Mouse (Mus musculus) limb, embryonic 15.5 days (tissue): ENCODE measurements around the gene Swsap1. TPM values are rescaled to one million over a fixed set of nuclear protein-coding genes. Genes with fewer than 3 reads are reported as not detected.

Experiments
- ATAC-seq: fragments of 200-750 bp; cut with Nextera tagmentation; 2 replicates; pipeline ENCODE4 v1.8.0; 2017; ENCODE audit warnings: low read depth, moderate TSS enrichment; ENCODE audit not compliant: insufficient number of reproducible peaks, low FRiP score, low TSS enrichment
- H3K27ac ChIP-seq: fragments of 300-500 bp; sonication (generic); 2 replicates; pipeline ENCODE4 v1.5.1; 2015; ENCODE audit warnings: moderate library complexity, mild to moderate bottlenecking, inconsistent platforms
- H3K27me3 ChIP-seq: fragments of 300-500 bp; sonication (generic); 2 replicates; pipeline ENCODE4 v1.6.1; 2015; ENCODE audit warnings: inconsistent platforms
- H3K36me3 ChIP-seq: fragments of 300-500 bp; sonication (generic); 2 replicates; pipeline ENCODE4 v1.6.1; 2015; ENCODE audit warnings: inconsistent platforms
- H3K4me1 ChIP-seq: fragments of 300-500 bp; sonication (generic); 2 replicates; pipeline ENCODE4 v1.6.1; 2015; ENCODE audit warnings: inconsistent platforms
- H3K4me2 ChIP-seq: fragments of 300-500 bp; sonication (generic); 2 replicates; pipeline ENCODE4 v1.6.1; 2015; ENCODE audit warnings: mild to moderate bottlenecking, inconsistent platforms
- H3K4me3 ChIP-seq: fragments of 300-500 bp; sonication (generic); 2 replicates; pipeline ENCODE4 v1.5.1; 2015; ENCODE audit warnings: mild to moderate bottlenecking, inconsistent platforms
- H3K9ac ChIP-seq: fragments of 300-500 bp; sonication (generic); 2 replicates; pipeline ENCODE4 v1.6.1; 2015; ENCODE audit warnings: inconsistent platforms
- H3K9me3 ChIP-seq: fragments of 300-500 bp; sonication (generic); 2 replicates; pipeline ENCODE4 v1.6.1; 2016; ENCODE audit warnings: inconsistent platforms
- WGBS: fragments of 180-500 bp; shearing (Covaris S2); methylation state at CpG from one replicate; pipeline ENCODE4 v1.1.7; 2015; 5-methylcytosine and 5-hydroxymethylcytosine counted together
- polyA plus RNA-seq: library from polyadenylated mRNA; unstranded; fragments of >200 nt; fragmentation: Nextera tagmentation; extraction: Ambion mirVana; gene quantifications from 2 replicates; pipeline ENCODE4 v1.2.1, GENCODE M21; 2015

Gene Swsap1
- polyA plus RNA-seq, 1 experiment from 2014 or later, result 9.2 TPM

DNA sequence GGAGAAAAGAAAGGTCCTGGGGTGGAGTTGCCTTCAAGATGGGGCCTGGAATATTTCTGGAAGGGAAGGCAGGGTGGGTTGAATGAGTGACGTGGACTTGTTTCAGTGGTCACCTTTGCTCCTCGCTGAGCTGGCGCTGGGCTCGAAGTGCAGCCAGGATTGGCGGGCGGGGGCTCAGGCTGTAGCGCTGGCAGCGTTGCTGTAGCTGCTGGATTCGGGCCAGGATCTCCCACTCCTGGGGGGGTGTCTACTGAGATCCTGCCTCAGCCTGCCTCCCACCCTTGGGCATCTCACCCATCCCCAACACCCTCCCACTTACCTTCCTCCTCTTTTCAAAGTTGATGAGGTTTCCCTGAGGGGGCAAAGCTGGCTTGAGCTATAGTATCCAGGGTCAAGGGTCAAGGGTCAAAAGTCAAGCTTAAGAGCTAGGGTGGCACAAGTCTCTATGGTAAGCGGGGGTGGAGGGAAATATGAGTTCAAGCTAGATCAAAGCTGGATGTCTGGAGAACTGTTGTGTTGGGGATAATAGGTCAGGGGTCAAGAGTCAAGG, 21.1 kb downstream of the Swsap1 start:
- no peak overlapping the region for H3K9ac ChIP-seq
- ATAC-seq, result no peak
- H3K27me3 ChIP-seq, result no peaks in the 10 kb centered on the region
- 76% methylated on average over 10 of the region's 10 CpGs for WGBS
- H3K4me3 ChIP-seq, result no peak overlapping the region
- H3K27ac ChIP-seq, result no peak overlapping the region
- no peaks in the 10 kb centered on the region for H3K36me3 ChIP-seq
- no peak overlapping the region for H3K4me2 ChIP-seq
- no peaks in the 10 kb centered on the region for H3K4me1 ChIP-seq
- no peaks in the 10 kb centered on the region for H3K9me3 ChIP-seq

DNA sequence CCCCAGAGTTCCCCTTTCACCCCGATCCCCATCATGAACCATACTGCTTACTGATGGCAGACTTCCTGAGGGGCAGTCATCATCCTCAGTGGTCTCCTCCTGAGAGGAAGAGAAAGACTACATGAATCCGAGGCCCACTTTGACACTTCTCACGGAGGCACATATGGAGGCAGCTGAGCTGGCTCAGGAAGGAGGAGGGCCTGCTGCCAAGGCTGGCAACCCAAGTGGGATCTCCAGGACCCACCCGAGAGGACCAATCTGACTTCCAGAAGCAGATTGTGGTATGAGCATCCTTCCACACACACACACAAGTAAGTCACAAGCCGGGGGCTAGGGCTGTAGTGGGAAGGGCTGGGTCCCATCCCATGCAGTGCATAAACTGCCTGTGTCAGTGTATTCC, 21.8 kb downstream of the Swsap1 start:
- no peak overlapping the region for H3K27ac ChIP-seq
- H3K4me2 ChIP-seq, result no peak overlapping the region
- no peaks in the 10 kb centered on the region for H3K4me1 ChIP-seq
- no peak overlapping the region for H3K4me3 ChIP-seq
- H3K36me3 ChIP-seq, result no peaks in the 10 kb centered on the region
- H3K9ac ChIP-seq, result no peak overlapping the region
- H3K9me3 ChIP-seq, result no peaks in the 10 kb centered on the region
- H3K27me3 ChIP-seq, result no peaks in the 10 kb centered on the region
- WGBS, result 89% methylated on average over 5 of the region's 5 CpGs
- no peak for ATAC-seq

DNA sequence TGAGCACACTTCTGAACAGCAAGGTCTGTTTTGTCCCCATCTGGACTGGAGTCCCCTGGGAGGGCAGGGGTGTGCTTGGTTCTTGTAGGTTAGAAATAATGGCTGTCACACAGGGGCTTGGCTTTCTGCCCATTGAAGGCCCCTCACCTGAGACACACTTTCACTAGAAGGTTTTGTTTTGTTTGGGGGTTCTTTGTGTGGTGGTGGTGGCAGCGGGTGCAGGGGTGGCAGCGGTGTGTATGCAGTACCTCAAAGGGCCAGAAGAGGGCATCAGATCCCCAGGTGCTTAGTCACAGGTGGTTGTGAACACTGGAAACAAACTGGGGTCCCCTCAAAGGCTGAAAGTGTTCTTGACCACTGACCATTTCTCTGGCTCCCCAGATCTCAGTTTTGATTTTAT, 22.4 kb downstream of the Swsap1 start:
- no peaks in the 10 kb centered on the region for H3K36me3 ChIP-seq
- no peak overlapping the region for H3K9ac ChIP-seq
- H3K4me3 ChIP-seq, result no peak overlapping the region
- H3K27ac ChIP-seq, result no peak overlapping the region
- no peaks in the 10 kb centered on the region for H3K9me3 ChIP-seq
- no peaks in the 10 kb centered on the region for H3K4me1 ChIP-seq
- H3K27me3 ChIP-seq, result no peaks in the 10 kb centered on the region
- no peak overlapping the region for H3K4me2 ChIP-seq
- no peak for ATAC-seq
- 25% methylated on average over 2 of the region's 2 CpGs for WGBS

DNA sequence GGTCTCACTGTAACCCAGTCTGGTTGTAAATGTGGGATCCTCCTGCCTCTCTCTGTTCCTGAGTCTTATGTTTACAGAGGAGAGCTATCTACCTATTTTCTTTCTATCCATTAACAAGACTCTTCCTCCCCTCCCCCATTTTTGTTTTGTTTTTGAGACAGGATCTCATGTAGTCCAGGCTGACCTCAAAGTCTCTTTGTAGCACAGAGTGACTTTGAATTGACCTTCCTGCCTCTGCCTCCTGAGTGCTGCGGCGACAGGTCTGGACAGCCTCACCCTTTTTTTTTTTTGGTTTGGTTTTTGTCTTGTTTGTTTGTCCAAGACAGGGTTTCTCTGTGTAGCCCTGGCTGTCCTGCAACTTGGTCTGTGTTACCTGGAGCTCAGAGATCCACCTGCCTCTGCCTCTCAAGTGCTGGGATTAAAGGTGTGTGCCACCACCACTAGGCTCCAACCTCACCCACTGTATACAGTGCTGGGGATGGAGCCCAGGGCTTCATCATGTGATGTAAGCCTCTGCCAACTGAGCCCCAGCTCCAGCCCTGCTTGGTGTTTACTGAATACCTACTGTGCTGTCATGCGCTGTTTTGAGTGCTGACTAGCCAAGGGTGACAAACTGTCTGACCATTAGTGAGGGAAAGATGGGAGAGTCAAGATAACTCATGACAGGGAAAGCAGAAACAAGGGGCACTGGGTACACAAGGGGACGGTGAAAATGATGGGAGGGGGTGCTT, 23.0 kb downstream of the Swsap1 start:
- no peak for ATAC-seq
- Histone ChIP-seq H3K9ac (no peak overlapping the region), H3K4me2 (no peak overlapping the region), H3K9me3 (no peaks in the 10 kb centered on the region), H3K27me3 (0 out of 2 replicates have a peak, but pooled peaks cover 1% of the 10 kb centered on the region), H3K4me3 (no peak overlapping the region), H3K36me3 (no peaks in the 10 kb centered on the region), H3K27ac (no peak overlapping the region), H3K4me1 (no peaks in the 10 kb centered on the region)
- WGBS, result 88% methylated on average over 4 of the region's 4 CpGs

DNA sequence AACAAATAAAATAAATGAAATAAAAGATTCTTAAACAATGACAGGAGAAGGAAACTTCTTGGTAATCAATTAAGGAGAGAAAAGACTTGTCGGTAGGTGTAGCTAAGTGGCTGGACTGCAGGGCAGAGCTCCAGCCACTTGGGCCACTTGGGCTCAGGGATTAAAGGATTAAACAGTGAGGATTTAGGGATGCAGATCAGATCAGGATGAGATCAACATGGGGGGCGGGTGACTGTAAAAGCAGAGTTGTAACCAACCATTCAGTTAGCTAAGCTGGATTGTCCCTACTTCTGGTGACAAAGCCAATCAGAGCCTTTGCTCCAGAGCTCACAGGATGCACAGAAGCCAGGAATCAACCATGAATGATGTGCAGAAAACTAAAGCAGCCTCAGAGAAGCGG, 28.4 kb downstream of the Swsap1 start:
- Histone ChIP-seq H3K36me3 (no peaks in the 10 kb centered on the region), H3K4me2 (no peak overlapping the region), H3K27ac (no peak overlapping the region), H3K4me3 (no peak overlapping the region), H3K4me1 (peaks cover 13% of the 10 kb centered on the region), H3K27me3 (peaks cover 41% of the 10 kb centered on the region), H3K9ac (no peak overlapping the region), H3K9me3 (no peaks in the 10 kb centered on the region)
- no peak for ATAC-seq
- 31% methylated on average over 3 of the region's 3 CpGs for WGBS

DNA sequence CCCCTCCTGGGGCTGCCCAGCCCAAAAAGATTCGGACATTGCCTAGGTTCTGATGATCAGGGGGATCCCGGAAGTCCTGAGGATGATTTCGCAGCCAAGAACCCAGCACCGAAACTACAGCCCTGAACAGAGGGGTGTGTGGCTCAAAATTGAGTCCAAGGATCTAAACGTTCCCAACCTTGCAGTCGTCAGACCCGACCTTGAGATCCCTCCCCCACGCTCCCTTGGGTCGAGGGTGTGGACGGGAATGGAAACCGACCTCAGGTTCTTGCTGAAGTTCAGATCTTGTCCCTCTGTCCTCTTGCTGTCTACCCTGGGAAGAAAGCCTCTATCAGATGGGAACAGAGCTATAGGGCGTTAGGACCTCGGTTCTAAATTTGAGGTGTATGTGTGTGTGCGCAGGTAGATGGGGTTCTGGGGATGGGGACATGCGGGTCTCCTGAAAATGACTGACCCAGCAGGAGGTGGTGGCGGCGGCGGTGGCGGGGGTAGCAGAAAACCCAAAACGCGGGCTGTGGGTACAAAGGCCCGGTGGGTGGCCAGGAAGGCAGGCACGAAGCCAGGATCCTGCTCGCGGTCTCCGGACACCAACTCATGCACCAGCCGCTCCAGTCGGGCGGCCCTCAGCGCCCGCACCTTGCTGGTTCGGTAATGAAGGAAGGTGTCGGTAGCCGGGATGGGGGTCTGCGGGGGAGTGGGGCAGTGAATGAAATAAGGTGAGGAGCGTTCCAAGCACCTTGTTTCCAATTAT, 32.2 kb downstream of the Swsap1 start:
- peak overlapping the region; percentile 56; the same call in 1 of the 2 replicates for H3K4me2 ChIP-seq
- ATAC-seq, result no peak
- peaks cover 79% of the 10 kb centered on the region for H3K27me3 ChIP-seq
- H3K4me1 ChIP-seq, result peaks cover 25% of the 10 kb centered on the region
- no peaks in the 10 kb centered on the region for H3K9me3 ChIP-seq
- 9% methylated on average over 36 of the region's 36 CpGs for WGBS
- H3K4me3 ChIP-seq, result no peak overlapping the region
- no peak overlapping the region for H3K9ac ChIP-seq
- H3K36me3 ChIP-seq, result no peaks in the 10 kb centered on the region
- no peak overlapping the region for H3K27ac ChIP-seq

DNA sequence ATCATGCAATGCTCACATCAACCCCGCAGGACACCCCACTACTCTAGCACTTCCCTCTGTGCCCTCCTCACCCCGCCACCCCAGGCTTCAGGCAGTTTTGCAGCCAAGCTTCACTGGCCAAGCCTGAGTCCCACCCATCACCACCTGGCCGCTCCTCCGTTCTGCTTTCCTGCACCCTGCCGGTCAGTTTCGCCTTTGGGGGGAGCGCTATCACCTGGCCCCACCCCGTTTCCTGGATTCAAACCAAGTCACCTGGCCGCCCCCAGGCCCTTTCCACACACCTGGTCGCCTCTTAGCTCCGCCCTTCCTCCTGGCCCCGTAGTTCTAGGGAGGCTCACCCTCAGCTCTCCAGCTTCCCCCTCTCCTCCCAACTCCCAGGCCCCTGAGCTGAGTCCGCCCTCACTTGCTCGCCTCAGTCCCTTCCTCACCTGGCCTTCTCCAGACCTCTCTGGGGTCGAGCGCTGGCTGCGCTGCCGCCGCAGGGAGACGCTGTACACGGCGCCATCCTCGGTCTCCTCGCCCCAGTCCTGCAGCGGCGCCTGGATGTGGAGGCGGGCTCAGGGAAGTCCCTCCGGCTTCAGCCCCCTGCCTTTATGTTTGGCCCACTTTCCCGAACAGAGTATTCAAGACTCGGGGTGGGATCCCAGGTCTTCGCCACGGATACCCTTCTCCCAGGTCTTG, 33.0 kb downstream of the Swsap1 start:
- H3K4me1 ChIP-seq, result peaks cover 25% of the 10 kb centered on the region
- no peaks in the 10 kb centered on the region for H3K9me3 ChIP-seq
- under 1% methylated on average over 32 of the region's 32 CpGs for WGBS
- no peak overlapping the region for H3K27ac ChIP-seq
- peak overlapping the region; percentile 56 for H3K4me2 ChIP-seq
- peaks cover 85% of the 10 kb centered on the region for H3K27me3 ChIP-seq
- H3K9ac ChIP-seq, result peak overlapping the region; percentile 26; the same call in 1 of the 2 replicates
- ATAC-seq, result no peak
- H3K36me3 ChIP-seq, result no peaks in the 10 kb centered on the region
- H3K4me3 ChIP-seq, result peak overlapping the region; percentile 33

DNA sequence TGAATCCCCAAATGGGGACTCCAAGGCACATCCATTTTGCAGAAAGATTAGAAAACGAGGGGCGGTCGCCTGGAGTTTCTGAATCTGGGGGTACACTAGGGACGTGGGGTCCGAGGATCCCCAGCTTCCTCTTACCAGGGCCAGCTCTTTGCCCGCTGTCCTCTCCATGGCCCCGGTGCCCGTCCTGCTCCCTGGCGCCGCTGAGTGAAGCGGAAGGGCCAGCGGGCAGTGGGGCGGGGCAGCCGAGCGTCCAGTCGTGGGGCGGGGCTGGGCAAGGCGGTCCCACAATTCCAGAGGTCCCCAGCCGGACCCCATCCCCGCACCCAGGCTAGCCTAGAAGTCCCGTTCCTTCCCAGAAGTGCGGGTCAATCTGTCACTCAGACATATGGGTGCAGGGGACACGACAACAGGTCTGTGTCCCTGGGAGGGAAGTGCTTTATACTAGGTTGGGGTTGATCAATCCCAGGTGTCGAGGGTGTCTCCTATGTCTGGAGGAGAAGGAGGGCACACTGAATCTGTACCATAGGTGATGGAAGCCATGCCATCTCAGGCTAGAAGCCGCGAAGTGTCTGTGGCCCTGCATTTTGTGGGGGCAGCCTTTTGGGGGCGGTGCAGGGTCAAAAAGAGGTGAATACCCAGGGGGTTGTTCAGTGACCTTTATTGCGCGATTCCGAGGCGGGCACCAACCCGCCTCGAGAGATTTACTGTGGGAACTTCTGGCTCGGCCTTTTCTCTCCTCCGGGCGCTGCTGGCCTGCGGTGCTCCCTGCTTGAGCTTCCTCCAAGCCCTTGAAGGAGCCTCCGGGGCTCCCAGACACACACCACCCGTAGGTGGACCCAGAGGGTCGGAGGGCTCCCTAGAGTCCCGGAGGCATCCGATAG, 33.9 kb downstream of the Swsap1 start, which contains the start of gene Rgl3:
Gene Rgl3, minus strand, starts transcription at position 217 of the 881 bp plus-strand sequence.
- 2% methylated on average over 41 of the region's 42 CpGs for WGBS
- peak within 1 kb of the TSS; percentile 26; the same call in 1 of the 2 replicates for H3K9ac ChIP-seq
- peak within 1 kb of the TSS; percentile 33 for H3K4me3 ChIP-seq
- peaks cover 25% of the 10 kb centered on the region for H3K4me1 ChIP-seq
- no peaks in the 10 kb centered on the region for H3K9me3 ChIP-seq
- H3K36me3 ChIP-seq, result no peaks in the 10 kb centered on the region
- H3K27ac ChIP-seq, result no peak within 1 kb of the TSS
- no peak for ATAC-seq
- H3K4me2 ChIP-seq, result peak within 1 kb of the TSS; percentile 56
- H3K27me3 ChIP-seq, result peaks cover 81% of the 10 kb centered on the region

DNA sequence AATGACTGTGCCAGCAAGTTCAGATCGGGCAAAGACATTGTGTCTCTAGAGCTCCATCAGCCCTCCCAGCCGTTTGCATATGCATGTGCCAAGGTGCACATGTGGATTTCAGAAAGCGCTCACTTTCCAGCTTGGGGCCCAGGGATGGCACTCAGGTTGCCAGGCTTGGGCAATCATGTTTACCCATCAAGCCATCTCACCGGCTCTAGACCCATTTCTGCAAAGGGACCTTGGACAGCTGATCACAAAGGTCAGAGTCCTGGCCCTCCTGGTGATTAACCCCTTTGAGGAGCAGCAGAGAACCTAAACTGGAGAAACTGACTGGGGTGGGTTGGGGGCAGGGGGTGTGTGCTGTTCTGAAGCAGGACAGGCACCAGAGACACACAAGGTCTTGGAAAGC, 36.7 kb downstream of the Swsap1 start:
- 75% methylated on average over 4 of the region's 4 CpGs for WGBS
- Histone ChIP-seq H3K4me3 (no peak overlapping the region), H3K4me1 (peaks cover 25% of the 10 kb centered on the region), H3K9me3 (no peaks in the 10 kb centered on the region), H3K27ac (no peak overlapping the region), H3K36me3 (no peaks in the 10 kb centered on the region), H3K27me3 (peaks cover 63% of the 10 kb centered on the region), H3K4me2 (no peak overlapping the region), H3K9ac (no peak overlapping the region)
- ATAC-seq, result no peak

DNA sequence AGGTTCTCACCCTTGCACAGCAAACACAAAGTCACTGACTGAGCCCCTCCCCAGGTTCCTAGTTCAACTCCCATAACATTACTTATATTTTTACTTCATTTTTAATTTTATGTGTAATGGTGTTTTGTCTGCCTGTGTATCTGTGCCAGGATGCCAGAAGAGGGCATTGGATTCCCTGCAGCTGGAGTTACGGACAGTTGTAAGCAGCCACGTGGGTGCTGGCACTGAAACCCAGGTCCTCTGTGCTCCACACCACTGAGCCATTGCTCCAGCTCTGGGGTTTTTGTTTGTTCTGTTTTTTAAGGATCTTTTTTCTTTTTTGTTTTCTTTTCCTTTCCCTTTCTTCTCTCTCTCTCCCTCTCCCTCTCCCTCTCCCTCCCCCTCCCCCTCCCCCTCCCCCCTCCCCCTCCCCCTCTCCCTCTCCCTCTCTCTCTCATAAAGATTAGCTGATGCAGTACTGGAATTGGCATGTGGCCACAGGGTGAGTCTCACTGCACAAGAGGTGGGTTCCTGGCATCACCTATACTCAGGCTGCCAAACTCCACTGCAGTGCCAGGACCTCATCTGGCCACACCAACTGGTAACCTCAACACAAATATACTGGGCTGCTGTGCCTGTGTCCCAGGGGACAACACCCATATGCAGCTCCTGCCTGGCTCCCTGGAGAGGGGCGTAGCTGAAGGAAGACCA, 40.8 kb downstream of the Swsap1 start:
- no peak for ATAC-seq
- no peak overlapping the region for H3K9ac ChIP-seq
- H3K27me3 ChIP-seq, result peaks cover 22% of the 10 kb centered on the region
- H3K4me3 ChIP-seq, result no peak overlapping the region
- no peaks in the 10 kb centered on the region for H3K9me3 ChIP-seq
- no peaks in the 10 kb centered on the region for H3K36me3 ChIP-seq
- H3K27ac ChIP-seq, result no peak overlapping the region
- no peaks in the 10 kb centered on the region for H3K4me1 ChIP-seq
- H3K4me2 ChIP-seq, result no peak overlapping the region
- whole genome bisulfite sequencing, result 82% methylated on average over 3 of the region's 3 CpGs
